In the genomic region with DNA sequence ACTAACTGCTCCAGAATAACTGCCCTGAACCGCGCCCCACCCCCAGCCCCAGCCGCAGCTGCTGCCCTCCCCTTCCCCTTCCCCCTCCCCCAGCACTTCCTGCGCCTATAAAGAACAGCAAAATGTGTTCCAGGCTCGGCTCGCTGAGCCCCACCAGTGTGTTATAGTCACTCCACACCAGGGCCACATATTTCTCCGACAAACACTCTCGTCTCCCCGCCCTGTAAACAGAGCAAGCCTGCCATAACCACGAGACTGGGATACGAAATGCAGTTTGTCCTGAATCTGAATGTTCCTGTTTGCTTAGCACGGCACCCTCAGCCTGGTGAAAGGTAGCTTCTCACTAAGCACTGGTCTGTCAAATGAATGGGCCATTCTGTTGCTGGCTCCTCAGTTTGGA, we compare ENCODE assay signal across 9 mouse cellular contexts. TPM values are rescaled to one million over a fixed set of nuclear protein-coding genes. Genes with fewer than 3 reads are reported as not detected.
A peak's percentile ranks its signal among the peaks of the same experiment; 100 is the strongest.
DNase-seq lines count a peak whose midpoint lies in the region; ATAC-seq and TF ChIP-seq lines count a peak whose summit lies in the region.
"Had no signal": no experiment of that assay in that cellular context is flagged by ENCODE, and none has a peak within 500 bp of the region (broad histone marks: within the 10 kb centered on the region; RNA-seq: fewer than 3 reads in every experiment).

No protein-coding gene starts in this region.

- H3K9me3 ChIP-seq in embryonic facial prominence, embryonic 14.5 days (ENCODE audit: control insufficient read depth, low read length), result no peaks in the 10 kb centered on the region
- H3K9me3 ChIP-seq in hindbrain, embryonic 11.5 days (ENCODE audit: control insufficient read depth, low read length), result no peaks in the 10 kb centered on the region
- H3K9me3 ChIP-seq in liver, embryonic 14.5 days (ENCODE audit: control insufficient read depth, low read length), result no peaks in the 10 kb centered on the region
- H3K9me3 ChIP-seq in neural tube, embryonic 13.5 days, result no peaks in the 10 kb centered on the region

- DNase-seq in layer of hippocampus, postnatal 36 days, result peak; percentile 44 to 56
- no peak for DNase-seq in layer of hippocampus, adult 8-10 months (ENCODE audit: low spot score in 2 of 2)
- DNase-seq in Muller cell, postnatal 12 days (ENCODE audit: inconsistent ontology term), result peak; percentile 74
- peak; percentile 77 for DNase-seq in embryonic facial prominence, embryonic 14.5 days (ENCODE audit: low spot score)
- peak; percentile 61 for DNase-seq in hindbrain, embryonic 11.5 days (ENCODE audit: low spot score)
- DNase-seq in liver, embryonic 14.5 days (ENCODE audit: low read depth in 3 of 3, low spot score in 3 of 3), result no peak
- no peak for DNase-seq in adrenal gland, postnatal 4 days (ENCODE audit: low spot score in 2 of 2)

- TF ChIP-seq CTCF in liver, embryonic 14.5 days (IDR thresholded peaks at IDR 0.05; ENCODE audit: low read depth), result no peak

- H3K4me2 ChIP-seq in embryonic facial prominence, embryonic 14.5 days (ENCODE audit: low read depth, low read length), result peak overlapping the region; percentile 44
- H3K4me2 ChIP-seq in hindbrain, embryonic 11.5 days (replicated peaks; ENCODE audit: low read depth, low read length), result peak overlapping the region; percentile 30
- H3K4me2 ChIP-seq in liver, embryonic 14.5 days (ENCODE audit: low read depth), result peak overlapping the region; percentile 61
- peak overlapping the region; percentile 46 for H3K4me2 ChIP-seq in neural tube, embryonic 13.5 days

- no peak for TF ChIP-seq EP300 in liver, embryonic 14.5 days (IDR thresholded peaks at IDR 0.05; ENCODE audit: low read depth)

- no peaks in the 10 kb centered on the region for H3K27me3 ChIP-seq in embryonic facial prominence, embryonic 14.5 days (replicated peaks; ENCODE audit: control insufficient read depth, insufficient read depth, low read length)
- no peaks in the 10 kb centered on the region for H3K27me3 ChIP-seq in hindbrain, embryonic 11.5 days (ENCODE audit: control insufficient read depth, insufficient read depth, low read length)
- H3K27me3 ChIP-seq in liver, embryonic 14.5 days (ENCODE audit: control insufficient read depth, insufficient read depth, low read length), result no peaks in the 10 kb centered on the region
- no peaks in the 10 kb centered on the region for H3K27me3 ChIP-seq in neural tube, embryonic 13.5 days

- H3K36me3 ChIP-seq in embryonic facial prominence, embryonic 14.5 days (ENCODE audit: control insufficient read depth, insufficient read depth, low read length), result no peaks in the 10 kb centered on the region
- no peaks in the 10 kb centered on the region for H3K36me3 ChIP-seq in hindbrain, embryonic 11.5 days (ENCODE audit: control insufficient read depth, insufficient read depth, low read length)
- no peaks in the 10 kb centered on the region for H3K36me3 ChIP-seq in liver, embryonic 14.5 days (replicated peaks; ENCODE audit: control insufficient read depth, insufficient read depth, low read depth)
- no peaks in the 10 kb centered on the region for H3K36me3 ChIP-seq in neural tube, embryonic 13.5 days

- H3K4me1 ChIP-seq in embryonic facial prominence, embryonic 14.5 days (ENCODE audit: control insufficient read depth, insufficient read depth, low read length), result 0 out of 2 replicates have a peak, but pooled peaks cover 3% of the 10 kb centered on the region
- H3K4me1 ChIP-seq in hindbrain, embryonic 11.5 days (replicated peaks; ENCODE audit: control insufficient read depth, insufficient read depth, low read length), result 0 out of 2 replicates have a peak, but pooled peaks cover 3% of the 10 kb centered on the region
- peaks cover 9 to 25% of the 10 kb centered on the region in 2 experiments for H3K4me1 ChIP-seq in liver, embryonic 14.5 days (replicated peaks; ENCODE audit: control insufficient read depth in 2 of 2, insufficient read depth in 2 of 2, low read length in 1 of 2)
- peaks cover 44% of the 10 kb centered on the region for H3K4me1 ChIP-seq in neural tube, embryonic 13.5 days (replicated peaks)

- H3K9ac ChIP-seq in embryonic facial prominence, embryonic 14.5 days (ENCODE audit: low read depth, low read length), result peak overlapping the region; percentile 47
- H3K9ac ChIP-seq in hindbrain, embryonic 11.5 days (ENCODE audit: low read depth, low read length), result peak overlapping the region; percentile 47
- H3K9ac ChIP-seq in liver, embryonic 14.5 days (replicated peaks), result peak overlapping the region; percentile 43
- H3K9ac ChIP-seq in neural tube, embryonic 13.5 days, result peak overlapping the region; percentile 60

- WGBS in embryonic facial prominence, embryonic 14.5 days, result 3% methylated on average over 11 of the region's 12 CpGs
- 13% methylated on average over 12 of the region's 12 CpGs for WGBS in hindbrain, embryonic 11.5 days
- WGBS in liver, embryonic 14.5 days (ENCODE audit: insufficient replicate concordance), result under 1% methylated on average over 12 of the region's 12 CpGs
- WGBS in neural tube, embryonic 13.5 days, result 3% methylated on average over 12 of the region's 12 CpGs

- H3K4me3 ChIP-seq in embryonic facial prominence, embryonic 14.5 days (ENCODE audit: low read depth, low read length), result peak overlapping the region; percentile 17
- H3K4me3 ChIP-seq in hindbrain, embryonic 11.5 days (ENCODE audit: low read depth, low read length), result no peak overlapping the region
- H3K4me3 ChIP-seq in liver, embryonic 14.5 days (ENCODE audit: insufficient read depth in 1 of 2, low read depth in 2 of 2, low read length in 2 of 2), result peak overlapping the region; percentile 32 to 37
- 0 out of 2 replicates have a peak overlapping the region, but pooled peaks have one; percentile 17 for H3K4me3 ChIP-seq in neural tube, embryonic 13.5 days

- ATAC-seq in embryonic facial prominence, embryonic 14.5 days (ENCODE audit: low read depth), result peak; percentile 69; the same call in 1 of the 2 replicates
- peak; percentile 36 for ATAC-seq in hindbrain, embryonic 11.5 days (ENCODE audit: low FRiP score)
- peak; percentile 17; the same call in 1 of the 2 replicates for ATAC-seq in liver, embryonic 14.5 days (ENCODE audit: insufficient read depth)
- peak; percentile 37; the same call in 1 of the 2 replicates for ATAC-seq in neural tube, embryonic 13.5 days (ENCODE audit: low read depth)

- H3K27ac ChIP-seq in embryonic facial prominence, embryonic 14.5 days (replicated peaks; ENCODE audit: low read depth, low read length), result peak overlapping the region; percentile 73
- H3K27ac ChIP-seq in hindbrain, embryonic 11.5 days (ENCODE audit: low read depth, low read length), result peak overlapping the region; percentile 58; the same call in 1 of the 2 replicates
- peak overlapping the region; percentile 42 for H3K27ac ChIP-seq in liver, embryonic 14.5 days
- peak overlapping the region; percentile 82 for H3K27ac ChIP-seq in neural tube, embryonic 13.5 days (replicated peaks)

RNA-seq across cellular contexts. Expression of gene Gm42372, which starts 2.5 kb away (rescaled TPM):
- 10 to 100 TPM; 55.2 to 56.6 TPM for total RNA-seq in layer of hippocampus, postnatal 36 days (2021)
- 10 to 100 TPM; 47.3 to 63.6 (median 51.9) TPM for total RNA-seq in layer of hippocampus, adult 8-10 months (2022)
- 0.24 and 0.38 TPM in 2 replicates for polyA plus RNA-seq in embryonic facial prominence, embryonic 14.5 days (2014; fragmentation: Nextera tagmentation; extraction: Ambion mirVana)
- 1.5 and 1.7 TPM in 2 replicates for polyA plus RNA-seq in hindbrain, embryonic 11.5 days (2014; fragmentation: Nextera tagmentation; extraction: Ambion mirVana)
- 0.01 and 0.02 TPM in 2 replicates for polyA plus RNA-seq in liver, embryonic 14.5 days (2012; rRNA removed)
- 0.03 and 0.04 TPM in 2 replicates for polyA plus RNA-seq in liver, embryonic 14.5 days (2014; fragmentation: Nextera tagmentation; extraction: Ambion mirVana)
- polyA plus RNA-seq in neural tube, embryonic 13.5 days (2015; fragmentation: Nextera tagmentation; extraction: Ambion mirVana), result 3.3 and 3.5 TPM in 2 replicates
- 1 to 10 TPM; 2.2 TPM for total RNA-seq in adrenal gland, postnatal 4 days (2021)
- polyA plus RNA-seq: gonadal fat pad, adult 2 months had no signal

RNA-seq across cellular contexts. Expression of gene Ccdc8, which starts 12.2 kb away (rescaled TPM):
- total RNA-seq in layer of hippocampus, postnatal 36 days (2021), result 1 to 10 TPM; 2.2 to 2.8 TPM
- 1 to 10 TPM; 2.0 to 2.6 (median 2.3) TPM for total RNA-seq in layer of hippocampus, adult 8-10 months (2022)
- polyA plus RNA-seq in embryonic facial prominence, embryonic 14.5 days (2014; fragmentation: Nextera tagmentation; extraction: Ambion mirVana), result 24.7 and 26.0 TPM in 2 replicates
- 6.2 and 11.0 TPM in 2 replicates for polyA plus RNA-seq in hindbrain, embryonic 11.5 days (2014; fragmentation: Nextera tagmentation; extraction: Ambion mirVana)
- 2.0 and 2.7 TPM in 2 replicates for polyA plus RNA-seq in liver, embryonic 14.5 days (2012; rRNA removed)
- 1.5 and 2.3 TPM in 2 replicates for polyA plus RNA-seq in liver, embryonic 14.5 days (2014; fragmentation: Nextera tagmentation; extraction: Ambion mirVana)
- polyA plus RNA-seq in neural tube, embryonic 13.5 days (2015; fragmentation: Nextera tagmentation; extraction: Ambion mirVana), result 6.6 and 7.6 TPM in 2 replicates
- 10 to 100 TPM; 40.2 to 45.4 TPM for total RNA-seq in adrenal gland, postnatal 4 days (2021)

RNA-seq across cellular contexts. Expression of gene Pnmal1, which starts 20.9 kb away (rescaled TPM):
- total RNA-seq in layer of hippocampus, postnatal 36 days (2021), result 100 to 1,000 TPM; 119 to 124 TPM
- 100 to 1,000 TPM in 2 of 4 experiments, 10 to 100 TPM in 2; 93.0 to 128 (median 106) TPM for total RNA-seq in layer of hippocampus, adult 8-10 months (2022)
- polyA plus RNA-seq in embryonic facial prominence, embryonic 14.5 days (2014; fragmentation: Nextera tagmentation; extraction: Ambion mirVana), result 2.1 and 2.3 TPM in 2 replicates
- polyA plus RNA-seq in hindbrain, embryonic 11.5 days (2014; fragmentation: Nextera tagmentation; extraction: Ambion mirVana), result 17.6 and 19.5 TPM in 2 replicates
- 0.01 and 0.03 TPM in 2 replicates for polyA plus RNA-seq in liver, embryonic 14.5 days (2012; rRNA removed)
- polyA plus RNA-seq in liver, embryonic 14.5 days (2014; fragmentation: Nextera tagmentation; extraction: Ambion mirVana), result 0.03 TPM in 1 of 2 replicates, not detected in the other
- 37.6 and 39.7 TPM in 2 replicates for polyA plus RNA-seq in neural tube, embryonic 13.5 days (2015; fragmentation: Nextera tagmentation; extraction: Ambion mirVana)
- 1 to 10 TPM; 7.3 to 7.8 TPM for total RNA-seq in adrenal gland, postnatal 4 days (2021)
- polyA plus RNA-seq: gonadal fat pad, adult 2 months had no signal

RNA-seq across cellular contexts. Expression of gene Pnmal2, which starts 35.9 kb away (rescaled TPM):
- total RNA-seq in layer of hippocampus, postnatal 36 days (2021), result 100 to 1,000 TPM; 345 to 361 TPM
- total RNA-seq in layer of hippocampus, adult 8-10 months (2022), result 100 to 1,000 TPM; 311 to 360 (median 338) TPM
- 20.9 and 21.9 TPM in 2 replicates for polyA plus RNA-seq in embryonic facial prominence, embryonic 14.5 days (2014; fragmentation: Nextera tagmentation; extraction: Ambion mirVana)
- polyA plus RNA-seq in hindbrain, embryonic 11.5 days (2014; fragmentation: Nextera tagmentation; extraction: Ambion mirVana), result 7.8 and 11.0 TPM in 2 replicates
- 0.04 and 0.08 TPM in 2 replicates for polyA plus RNA-seq in liver, embryonic 14.5 days (2012; rRNA removed)
- polyA plus RNA-seq in liver, embryonic 14.5 days (2014; fragmentation: Nextera tagmentation; extraction: Ambion mirVana), result 0.08 and 0.14 TPM in 2 replicates
- 76.2 and 82.4 TPM in 2 replicates for polyA plus RNA-seq in neural tube, embryonic 13.5 days (2015; fragmentation: Nextera tagmentation; extraction: Ambion mirVana)
- total RNA-seq in adrenal gland, postnatal 4 days (2021), result 10 to 100 TPM; 40.7 to 42.6 TPM

RNA-seq across cellular contexts. Expression of gene Ppp5c, which starts 47.4 kb away (rescaled TPM):
- total RNA-seq in layer of hippocampus, postnatal 36 days (2021), result 100 to 1,000 TPM; 147 to 149 TPM
- 100 to 1,000 TPM; 147 to 166 (median 151) TPM for total RNA-seq in layer of hippocampus, adult 8-10 months (2022)
- polyA plus RNA-seq in embryonic facial prominence, embryonic 14.5 days (2014; fragmentation: Nextera tagmentation; extraction: Ambion mirVana), result 99.0 and 107 TPM in 2 replicates
- polyA plus RNA-seq in hindbrain, embryonic 11.5 days (2014; fragmentation: Nextera tagmentation; extraction: Ambion mirVana), result 96.9 and 97.3 TPM in 2 replicates
- polyA plus RNA-seq in liver, embryonic 14.5 days (2012; rRNA removed), result 61.7 and 68.3 TPM in 2 replicates
- 38.5 and 42.8 TPM in 2 replicates for polyA plus RNA-seq in liver, embryonic 14.5 days (2014; fragmentation: Nextera tagmentation; extraction: Ambion mirVana)
- 116 and 127 TPM in 2 replicates for polyA plus RNA-seq in neural tube, embryonic 13.5 days (2015; fragmentation: Nextera tagmentation; extraction: Ambion mirVana)
- 100 to 1,000 TPM in 1 of 2 experiments, 10 to 100 TPM in 1; 91.5 to 102 TPM for total RNA-seq in adrenal gland, postnatal 4 days (2021)

Comparison
In these comparisons a context has a peak if more than half of its experiments do, and no peak if none do; other contexts are left out.
1. DNase-seq: peak in layer of hippocampus, postnatal 36 days (2 of 2), Muller cell, postnatal 12 days (single experiment), embryonic facial prominence, embryonic 14.5 days (single experiment) and hindbrain, embryonic 11.5 days (single experiment); none in layer of hippocampus, adult 8-10 months (0 of 2), liver, embryonic 14.5 days (0 of 3) and adrenal gland, postnatal 4 days (0 of 2).
2. ATAC-seq: peak in every context shown above with its lines; median percentile 69 in embryonic facial prominence, embryonic 14.5 days; 37 in neural tube, embryonic 13.5 days; 36 in hindbrain, embryonic 11.5 days; 17 in liver, embryonic 14.5 days.
3. Peak in every context shown above with its lines, with median percentiles within 50 percentile points of each other: H3K27ac ChIP-seq, H3K4me2 ChIP-seq and H3K9ac ChIP-seq.